Mouse (Mus musculus): ENCODE data around the gene Kansl1.
"Not testable (repeated sequence)": the region's sequence is repeated elsewhere in the genome, so short reads cannot be mapped to it uniquely, and the experiment has no call there.

Gene Kansl1

GRCm38 (mm10) chr11:104468751-104469268 is at the start of gene Kansl1:
Gene Kansl1 (minus strand): TSS chr11:104468861.
- no peak for DNase-seq (ENCODE audit: inconsistent age in 2 of 2, low spot score in 1 of 2)

GRCm38 (mm10) chr11:104512436-104512835 is 43.8 kb upstream of the Kansl1 start:
- peak; percentile 46 to 79 for DNase-seq (ENCODE audit: inconsistent age in 2 of 2, low spot score in 1 of 2)

GRCm38 (mm10) chr11:104510606-104511005 is 41.9 kb upstream of the Kansl1 start:
- peak in 1 of 2 experiments; percentile 57 for DNase-seq (ENCODE audit: inconsistent age in 2 of 2, low spot score in 1 of 2)

GRCm38 (mm10) chr11:104508455-104508854 is 39.8 kb upstream of the Kansl1 start:
- no peak for DNase-seq (ENCODE audit: inconsistent age in 2 of 2, low spot score in 1 of 2)

- no peak for DNase-seq (ENCODE audit: inconsistent age in 2 of 2, low spot score in 1 of 2)
Measured at GRCm38 (mm10) chr11:104488292-104488691, 19.6 kb upstream of the Kansl1 start.

DNA sequence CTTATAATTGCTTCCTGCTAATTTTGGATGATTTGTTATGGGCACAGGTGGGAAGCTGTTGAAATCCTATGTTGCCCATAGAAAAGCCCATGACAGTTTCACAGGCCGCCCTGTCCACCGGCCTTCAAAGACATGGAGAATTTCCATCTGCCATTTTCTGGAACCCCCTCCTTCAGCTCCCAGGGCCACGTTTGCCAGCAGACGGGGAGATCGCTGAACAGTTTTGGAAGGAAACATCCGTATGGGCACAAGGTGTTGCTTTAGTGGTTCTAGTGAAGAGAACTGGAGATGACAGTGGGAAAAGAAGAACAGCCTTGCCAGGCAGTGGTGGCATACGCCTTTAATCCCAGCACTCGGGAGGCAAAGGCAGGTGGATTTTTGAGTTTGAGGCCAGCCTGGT is 13.3 kb upstream of the Kansl1 start:
- DNase-seq (ENCODE audit: inconsistent age in 2 of 2, low spot score in 1 of 2), result no peak

- no peak for DNase-seq (ENCODE audit: inconsistent age in 2 of 2, low spot score in 1 of 2)
Measured at GRCm38 (mm10) chr11:104479505-104479904, 10.8 kb upstream of the Kansl1 start.

- peak; percentile 92 to 97 for DNase-seq (ENCODE audit: inconsistent age in 2 of 2, low spot score in 1 of 2)
Measured at GRCm38 (mm10) chr11:104469371-104469835, 742 bp upstream of the Kansl1 start.

- no peak for DNase-seq (ENCODE audit: inconsistent age in 2 of 2, low spot score in 1 of 2)
Measured at GRCm38 (mm10) chr11:104467698-104468097, 963 bp downstream of the Kansl1 start.

DNA sequence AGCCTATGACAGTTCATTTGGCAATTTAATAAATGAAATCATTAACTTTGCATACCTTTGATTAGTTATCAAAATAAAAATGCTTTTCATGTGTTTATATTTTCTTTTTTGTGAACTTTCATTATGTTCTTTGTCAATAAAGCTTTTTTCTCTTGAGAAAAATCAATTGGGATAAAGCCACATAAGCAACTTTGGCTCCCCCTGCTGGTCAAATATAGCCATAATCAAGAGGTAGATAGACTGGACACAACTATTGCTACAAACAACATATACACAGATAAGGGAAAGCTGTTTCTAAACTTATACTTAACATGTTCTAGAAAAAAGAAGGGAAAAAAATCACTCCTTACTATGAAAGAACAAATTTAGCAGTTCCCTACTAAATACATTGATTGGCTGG is 7.1 kb downstream of the Kansl1 start:
- DNase-seq (ENCODE audit: inconsistent age in 2 of 2, low spot score in 1 of 2), result peak; percentile 23 to 89

DNA sequence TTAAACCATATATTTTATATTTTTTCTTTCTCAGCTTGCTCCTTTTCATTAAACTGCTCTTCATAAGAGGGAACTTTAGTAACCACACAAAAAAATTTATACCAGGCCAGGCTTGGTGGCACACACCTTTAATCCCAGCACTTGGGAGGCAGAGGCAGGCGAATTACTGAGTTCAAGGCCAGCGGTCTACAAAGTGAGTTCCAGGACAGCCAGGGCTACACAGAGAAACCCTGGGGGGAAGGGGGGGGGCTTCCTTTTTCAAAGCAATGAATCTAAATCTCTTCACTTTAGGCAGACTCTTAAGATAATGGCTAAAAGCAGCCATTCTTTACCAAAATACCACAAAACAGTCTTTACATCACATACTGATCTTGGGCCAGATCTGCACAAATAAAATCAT is 9.0 kb downstream of the Kansl1 start:
- no peak for DNase-seq (ENCODE audit: inconsistent age in 2 of 2, low spot score in 1 of 2)

GRCm38 (mm10) chr11:104458507-104458906 is 10.2 kb downstream of the Kansl1 start:
- no peak for DNase-seq (ENCODE audit: inconsistent age in 2 of 2, low spot score in 1 of 2)

DNA sequence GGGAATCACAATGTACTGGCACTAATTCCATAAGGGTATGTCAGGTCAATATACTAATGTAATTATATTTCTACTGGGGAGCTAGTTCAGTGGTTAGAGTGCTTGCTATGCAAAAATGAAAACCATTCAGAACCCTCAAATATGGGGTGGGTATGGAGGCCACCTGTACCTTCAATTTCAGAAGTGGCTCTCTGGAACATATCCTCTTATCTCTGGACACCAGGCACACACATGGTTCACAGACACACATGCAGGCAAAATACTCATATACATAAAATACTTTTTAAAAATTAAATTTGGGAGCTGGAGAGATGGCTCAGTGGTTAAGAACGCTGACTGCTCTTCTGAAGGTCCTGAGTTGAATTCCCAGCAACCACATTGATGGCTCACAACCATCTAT is 16.0 kb downstream of the Kansl1 start:
- peak in 1 of 2 experiments; percentile 15 for DNase-seq (ENCODE audit: inconsistent age in 2 of 2, low spot score in 1 of 2)

DNA sequence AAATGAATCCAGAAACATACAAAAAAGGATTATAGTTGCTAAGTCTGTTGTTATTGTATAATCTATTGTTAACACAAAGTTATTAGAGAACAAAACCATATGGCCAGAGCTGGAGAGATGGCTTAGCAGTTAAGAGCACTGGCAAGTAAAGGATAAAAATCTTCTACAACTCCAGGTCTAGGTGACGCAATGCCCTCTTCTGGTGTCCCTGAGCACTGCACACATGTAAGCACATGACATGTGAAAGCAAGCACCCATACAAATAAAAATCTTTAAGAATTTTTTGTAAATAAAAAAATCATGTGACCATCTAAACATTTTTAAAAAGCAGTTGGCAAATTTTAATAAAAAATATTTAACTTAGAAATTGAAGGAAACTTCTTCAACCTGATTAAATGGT is 17.4 kb downstream of the Kansl1 start:
- no peak for DNase-seq (ENCODE audit: inconsistent age in 2 of 2, low spot score in 1 of 2)

GRCm38 (mm10) chr11:104448499-104448898 is 20.2 kb downstream of the Kansl1 start:
- DNase-seq (ENCODE audit: inconsistent age in 2 of 2, low spot score in 1 of 2), result not testable (repeated sequence)

- no peak for DNase-seq (ENCODE audit: inconsistent age in 2 of 2, low spot score in 1 of 2)
Measured at GRCm38 (mm10) chr11:104445538-104445937, 23.1 kb downstream of the Kansl1 start.

DNA sequence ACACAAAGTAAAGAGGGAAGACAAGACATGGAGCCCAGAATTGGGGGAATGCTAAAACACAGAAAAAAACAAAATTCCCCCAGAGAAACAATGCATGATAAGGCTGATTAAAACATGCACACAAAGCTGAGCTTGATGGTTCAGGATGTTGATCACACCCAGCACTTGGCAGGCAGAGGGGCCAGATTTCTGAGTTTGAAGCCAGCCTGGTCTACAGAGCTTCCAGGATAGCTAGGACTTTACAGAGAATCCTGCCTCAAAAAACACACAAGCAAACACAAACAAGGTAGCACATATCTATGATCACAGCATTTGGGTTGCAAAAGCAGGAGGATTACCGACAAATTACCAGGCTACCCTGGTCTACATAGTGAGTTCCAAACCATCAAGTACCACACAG is 23.6 kb downstream of the Kansl1 start:
- DNase-seq (ENCODE audit: inconsistent age in 2 of 2, low spot score in 1 of 2), result no peak

DNA sequence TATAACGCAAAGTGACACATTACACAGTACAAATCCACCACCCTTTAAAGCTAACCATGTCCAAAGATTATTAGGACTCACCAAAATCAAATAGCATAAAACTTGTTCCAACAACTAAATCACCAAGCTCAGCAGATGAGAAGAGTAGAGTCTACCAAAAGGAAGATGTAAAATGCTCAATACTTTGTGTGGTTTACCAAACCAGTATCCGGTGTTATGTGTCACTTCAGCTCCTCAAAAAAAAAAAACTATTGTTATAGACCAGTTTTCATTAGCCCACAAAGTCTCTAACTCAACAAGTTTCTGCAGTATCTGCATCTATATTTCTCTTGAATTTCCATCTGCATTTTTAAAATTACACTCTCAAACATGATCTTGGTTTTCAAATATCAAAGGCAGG is 25.3 kb downstream of the Kansl1 start:
- DNase-seq (ENCODE audit: inconsistent age in 2 of 2, low spot score in 1 of 2), result no peak

DNA sequence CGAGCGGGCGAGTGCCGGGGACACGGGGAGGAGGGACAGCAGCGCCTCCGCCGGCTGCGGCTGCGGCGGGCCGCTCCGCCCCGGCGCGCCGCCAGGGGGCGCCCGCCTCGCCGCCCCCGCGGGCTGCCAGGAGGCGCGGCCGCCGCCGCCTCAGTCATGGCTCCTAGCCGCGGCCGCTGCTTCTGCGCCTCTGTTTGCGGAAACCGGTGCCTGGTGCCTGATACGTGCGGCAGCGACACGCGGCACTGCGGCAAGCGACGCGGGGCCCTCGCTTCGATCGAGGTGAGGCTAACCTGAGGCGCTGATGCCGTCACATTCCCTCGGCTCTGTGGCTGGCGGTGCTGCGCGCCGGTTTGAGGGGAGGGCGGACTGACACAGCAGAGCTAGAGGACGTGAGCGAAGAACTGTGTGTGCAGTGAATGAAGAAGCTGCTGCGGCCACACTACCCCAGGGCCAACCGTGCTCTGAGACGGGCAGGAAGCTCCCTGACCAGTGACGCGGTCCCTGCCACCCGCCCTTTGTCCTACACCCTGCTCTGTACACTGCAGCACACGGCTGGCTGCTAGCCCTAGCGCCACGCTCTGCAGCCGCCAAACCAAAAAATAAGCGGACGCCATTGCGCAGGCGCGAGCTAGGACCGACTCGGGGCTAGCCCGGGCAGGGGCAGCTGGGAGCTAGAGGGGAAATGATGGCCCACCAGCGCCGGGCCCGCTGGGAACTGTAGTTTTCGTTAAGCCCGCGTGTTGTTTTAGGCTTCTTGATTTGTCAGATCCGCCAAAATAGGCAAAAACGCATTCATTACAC is 26.1 kb downstream of the Kansl1 start:
- DNase-seq (ENCODE audit: inconsistent age in 2 of 2, low spot score in 1 of 2), result peak; percentile 95 to 98

DNA sequence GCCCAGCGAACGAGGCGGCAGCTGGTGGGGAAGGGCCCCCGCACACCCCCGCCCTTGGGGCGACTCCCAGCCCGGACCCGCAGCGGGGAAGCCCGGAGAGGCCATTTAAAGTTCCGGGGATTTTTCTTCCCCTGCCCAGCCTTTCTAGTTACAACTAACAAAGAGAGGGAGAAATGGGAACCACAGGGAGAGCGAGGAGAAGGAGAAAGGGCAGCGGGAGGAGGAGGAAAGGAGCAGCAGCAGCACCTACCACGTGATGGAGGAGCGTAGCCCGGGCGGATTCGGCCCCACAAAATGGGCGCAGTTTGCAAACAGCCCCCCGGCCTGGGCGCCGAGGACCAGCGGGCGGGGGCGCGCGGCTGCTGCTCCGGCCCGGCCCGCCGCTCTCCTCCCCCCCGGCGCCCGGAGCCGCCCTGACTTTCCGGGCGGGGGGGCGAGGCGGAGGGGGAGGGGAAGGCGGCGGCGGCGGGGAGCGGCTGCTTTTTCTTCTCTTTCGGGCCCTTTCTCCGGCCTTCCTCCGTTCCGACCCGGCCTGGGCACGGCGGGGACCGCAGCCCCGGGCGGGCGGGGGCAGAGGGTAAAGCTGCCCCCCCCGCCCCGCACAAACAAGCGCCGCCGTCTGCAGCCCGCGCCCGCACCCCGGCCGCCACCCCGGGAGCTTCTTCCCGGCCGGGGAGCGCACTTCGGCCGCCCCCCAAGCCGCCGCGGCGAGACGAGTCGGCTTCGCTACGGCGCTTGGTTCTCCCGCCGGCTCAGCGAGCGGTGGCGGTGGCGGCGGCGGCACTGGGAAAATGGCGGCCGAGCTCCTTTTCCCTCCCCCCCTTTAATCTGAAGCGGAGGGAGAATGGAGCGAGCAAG is 27.0 kb downstream of the Kansl1 start:
- DNase-seq (ENCODE audit: inconsistent age in 2 of 2, low spot score in 1 of 2), result peak; percentile 84 to 94

Data from adrenal gland, adult (tissue).